Mouse (Mus musculus) cortical plate, adult 2 months (tissue): ENCODE measurements around the gene 4933430I17Rik.

Source experiments
- CTCF ChIP-seq: fragments of 200-500 bp; IDR thresholded peaks from 2 replicates; pipeline ENCODE4 v1.5.1; 2011; ENCODE audit warnings: mild to moderate bottlenecking, control low read depth, low read length; ENCODE audit not compliant: insufficient read depth; ENCODE audit errors: extremely low read depth
- POLR2A ChIP-seq: fragments of 200-500 bp; IDR thresholded peaks from 2 replicates; pipeline ENCODE4 v1.6.1; 2011; ENCODE audit warnings: mild to moderate bottlenecking, low read length, control low read depth; ENCODE audit not compliant: insufficient read depth; ENCODE audit errors: extremely low read depth

DNA sequence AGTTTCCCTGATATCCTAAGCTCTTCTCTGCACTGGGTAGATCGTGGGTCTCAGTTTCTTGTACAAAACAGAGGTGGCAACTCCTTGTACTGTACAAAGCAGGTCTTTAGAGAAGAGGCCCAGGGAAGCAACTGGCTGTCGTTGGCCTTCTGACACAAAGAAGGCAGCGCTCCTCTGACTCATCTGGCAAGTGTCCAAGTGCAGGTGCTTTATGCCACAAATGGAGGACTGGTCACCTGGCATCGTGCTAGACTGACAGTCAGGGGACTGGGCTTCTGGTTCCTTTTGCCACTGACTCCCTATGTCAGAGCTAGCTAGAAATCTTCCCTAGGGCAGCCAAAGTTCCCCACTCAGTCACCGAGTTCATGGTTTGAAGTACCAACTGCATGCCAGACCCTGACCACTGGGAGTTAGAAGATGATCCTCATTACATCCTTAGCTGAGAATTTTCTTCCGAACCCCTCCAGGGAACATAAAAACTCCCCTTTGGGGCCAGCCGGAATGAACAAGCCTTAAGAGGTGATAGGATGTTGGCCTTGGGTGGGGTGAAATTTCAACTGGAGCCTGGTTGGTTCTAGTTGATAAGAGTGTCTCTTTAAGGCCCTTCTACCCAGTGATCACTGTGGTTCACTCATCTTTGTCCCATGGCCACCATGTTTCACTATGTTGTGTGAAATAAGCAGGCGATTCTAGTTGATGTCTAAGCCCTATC lies 39.6 kb upstream of the 4933430I17Rik start:
- TF ChIP-seq CTCF (no peak), POLR2A (no peak)
